8 mouse cellular contexts compared by ENCODE assay signal in the genomic region with DNA sequence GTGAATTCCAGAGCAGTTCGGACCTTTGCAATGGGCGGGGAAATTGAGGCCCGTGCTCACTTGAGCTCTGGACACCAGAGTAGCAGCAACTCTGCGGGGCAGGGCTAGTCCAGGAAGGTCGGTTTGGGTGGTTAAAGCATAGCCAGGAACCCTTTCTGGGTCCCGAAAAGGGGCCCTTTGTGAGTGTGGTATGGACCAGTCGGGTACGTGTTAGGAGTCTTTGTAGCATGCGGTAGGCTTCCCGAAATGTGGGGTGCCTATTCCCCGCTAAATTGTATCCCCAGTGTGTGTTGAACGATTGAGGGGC. TPM values are rescaled to one million over a fixed set of nuclear protein-coding genes. Genes with fewer than 3 reads are reported as not detected.
DNase-seq lines count a peak whose midpoint lies in the region; ATAC-seq and TF ChIP-seq lines count a peak whose summit lies in the region.

No protein-coding gene starts in this region.

- H3K4me2 ChIP-seq in limb, embryonic 14.5 days (replicated peaks; ENCODE audit: low read depth, low read length, severe bottlenecking), result peak overlapping the region; percentile 58
- peak overlapping the region; percentile 79 for H3K4me2 ChIP-seq in stomach, embryonic 14.5 days (replicated peaks; ENCODE audit: low read depth, low read length)

- no peak for DNase-seq in limb, embryonic 14.5 days (ENCODE audit: low spot score)
- no peak for DNase-seq in spleen, postnatal 14 days (ENCODE audit: low spot score in 2 of 2)
- no peak for DNase-seq in kidney, postnatal 25 days

- WGBS in limb, embryonic 14.5 days, result 2% methylated on average over 12 of the region's 12 CpGs
- WGBS in stomach, embryonic 14.5 days, result 2% methylated on average over 12 of the region's 12 CpGs

- peak overlapping the region; percentile 94 for H3K4me3 ChIP-seq in megakaryocyte, embryonic 14.5 days (replicated peaks)
- H3K4me3 ChIP-seq in limb, embryonic 14.5 days (replicated peaks; ENCODE audit: low read length), result peak overlapping the region; percentile 82
- peak overlapping the region; percentile 79 for H3K4me3 ChIP-seq in stomach, embryonic 14.5 days (ENCODE audit: low read depth, low read length)

- no peak for ATAC-seq in megakaryocyte, adult 5-6 weeks (ENCODE audit: poor library complexity, severe bottlenecking)
- 0 out of 2 replicates have a peak, but pooled peaks have one; percentile 22 for ATAC-seq in erythroblast, adult 5-6 weeks (replicated peaks; ENCODE audit: low FRiP score, poor library complexity, severe bottlenecking)
- no peak for ATAC-seq in limb, embryonic 14.5 days (ENCODE audit: low FRiP score, low read depth)
- ATAC-seq in stomach, embryonic 14.5 days (ENCODE audit: insufficient number of reproducible peaks, insufficient read depth, low FRiP score, low read depth), result no peak
- no peak for ATAC-seq in megakaryocyte-erythroid progenitor cell, adult 5-6 weeks (replicated peaks; ENCODE audit: low FRiP score, low TSS enrichment, poor library complexity, severe bottlenecking)

- H3K4me1 ChIP-seq in megakaryocyte, embryonic 14.5 days, result peaks cover 52% of the 10 kb centered on the region
- H3K4me1 ChIP-seq in limb, embryonic 14.5 days (ENCODE audit: control insufficient read depth, insufficient read depth, low read length), result peaks cover 12% of the 10 kb centered on the region
- peaks cover 10% of the 10 kb centered on the region; the same call in 1 of the 2 replicates for H3K4me1 ChIP-seq in stomach, embryonic 14.5 days (ENCODE audit: control insufficient read depth, insufficient read depth, low read length)

- peak overlapping the region; percentile 83; the same call in 1 of the 2 replicates for H3K27ac ChIP-seq in limb, embryonic 14.5 days (replicated peaks; ENCODE audit: low read depth, low read length)
- H3K27ac ChIP-seq in stomach, embryonic 14.5 days (ENCODE audit: low read length), result peak overlapping the region; percentile 86

- H3K9me3 ChIP-seq in megakaryocyte, embryonic 14.5 days, result no peaks in the 10 kb centered on the region
- H3K9me3 ChIP-seq in limb, embryonic 14.5 days (ENCODE audit: control insufficient read depth, low read length), result no peaks in the 10 kb centered on the region
- no peaks in the 10 kb centered on the region for H3K9me3 ChIP-seq in stomach, embryonic 14.5 days (ENCODE audit: control insufficient read depth, low read depth, low read length)

- H3K36me3 ChIP-seq in megakaryocyte, embryonic 14.5 days (replicated peaks; ENCODE audit: low read length), result peaks cover 32% of the 10 kb centered on the region
- peaks cover 19% of the 10 kb centered on the region for H3K36me3 ChIP-seq in limb, embryonic 14.5 days (ENCODE audit: control insufficient read depth, insufficient read depth, low read length)
- H3K36me3 ChIP-seq in stomach, embryonic 14.5 days (ENCODE audit: control insufficient read depth, insufficient read depth, low read length), result peaks cover 14% of the 10 kb centered on the region

- TF ChIP-seq POLR2A in limb, embryonic 14.5 days (IDR thresholded peaks at IDR 0.05; ENCODE audit: borderline replicate concordance, extremely low read depth, insufficient read depth, insufficient read length), result no peak

- H3K27me3 ChIP-seq in megakaryocyte, embryonic 14.5 days (replicated peaks), result no peaks in the 10 kb centered on the region
- H3K27me3 ChIP-seq in limb, embryonic 14.5 days (ENCODE audit: control insufficient read depth, insufficient read depth, low read length), result no peaks in the 10 kb centered on the region
- H3K27me3 ChIP-seq in stomach, embryonic 14.5 days (ENCODE audit: control insufficient read depth, insufficient read depth, low read length), result no peaks in the 10 kb centered on the region

- H3K9ac ChIP-seq in limb, embryonic 14.5 days (ENCODE audit: low read depth, low read length, severe bottlenecking), result peak overlapping the region; percentile 92
- peak overlapping the region; percentile 87 for H3K9ac ChIP-seq in stomach, embryonic 14.5 days (replicated peaks; ENCODE audit: low read depth, low read length)

RNA-seq across cellular contexts. Expression of a gene that starts 0.6 kb away (rescaled TPM):
- 17.0 and 33.8 TPM in 2 replicates for polyA plus RNA-seq in megakaryocyte, embryonic 14.5 days (2012; ENCODE audit: insufficient read depth, low replicate concordance)
- total RNA-seq in megakaryocyte, adult 5-6 weeks (2015), result 8.1 and 9.6 TPM in 2 replicates
- total RNA-seq in megakaryocyte, adult 5-6 weeks (2017), result 18.3 and 22.2 TPM in 2 replicates
- total RNA-seq in erythroblast, adult 5-6 weeks (2015; ENCODE audit: low replicate concordance), result 6.1 and 16.3 TPM in 2 replicates
- 18.5 and 25.2 TPM in 2 replicates for total RNA-seq in erythroblast, adult 5-6 weeks (2017; ENCODE audit: low replicate concordance)
- polyA plus RNA-seq in limb, embryonic 14.5 days (2012; rRNA removed), result 22.8 and 25.1 TPM in 2 replicates
- polyA plus RNA-seq in limb, embryonic 14.5 days (2014; fragmentation: Nextera tagmentation; extraction: Ambion mirVana), result 18.4 and 19.3 TPM in 2 replicates
- 19.2 and 19.6 TPM in 2 replicates for polyA plus RNA-seq in stomach, embryonic 14.5 days (2014; fragmentation: Nextera tagmentation; extraction: Ambion mirVana)
- total RNA-seq in megakaryocyte-erythroid progenitor cell, adult 5-6 weeks (2014; fragmentation: Nextera tagmentation), result 46.9 and 47.7 TPM in 2 replicates
- 34.5 and 37.5 TPM in 2 replicates for total RNA-seq in megakaryocyte-erythroid progenitor cell, adult 5-6 weeks (2017)

RNA-seq across cellular contexts. Expression of a gene that starts 4.4 kb away (rescaled TPM):
- 115 and 286 TPM in 2 replicates for polyA plus RNA-seq in megakaryocyte, embryonic 14.5 days (2012; ENCODE audit: insufficient read depth, low replicate concordance)
- 21.7 and 22.3 TPM in 2 replicates for total RNA-seq in megakaryocyte, adult 5-6 weeks (2015)
- 28.4 and 35.0 TPM in 2 replicates for total RNA-seq in megakaryocyte, adult 5-6 weeks (2017)
- total RNA-seq in erythroblast, adult 5-6 weeks (2015; ENCODE audit: low replicate concordance), result 7.5 and 10.9 TPM in 2 replicates
- total RNA-seq in erythroblast, adult 5-6 weeks (2017; ENCODE audit: low replicate concordance), result 10.0 and 11.4 TPM in 2 replicates
- polyA plus RNA-seq in limb, embryonic 14.5 days (2012; rRNA removed), result 176 and 194 TPM in 2 replicates
- 166 and 178 TPM in 2 replicates for polyA plus RNA-seq in limb, embryonic 14.5 days (2014; fragmentation: Nextera tagmentation; extraction: Ambion mirVana)
- 127 and 136 TPM in 2 replicates for polyA plus RNA-seq in stomach, embryonic 14.5 days (2014; fragmentation: Nextera tagmentation; extraction: Ambion mirVana)
- 25.2 and 35.7 TPM in 2 replicates for total RNA-seq in megakaryocyte-erythroid progenitor cell, adult 5-6 weeks (2014; fragmentation: Nextera tagmentation)
- total RNA-seq in megakaryocyte-erythroid progenitor cell, adult 5-6 weeks (2017), result 13.6 and 22.1 TPM in 2 replicates

RNA-seq across cellular contexts. Expression of a gene that starts 34.0 kb away (rescaled TPM):
- polyA plus RNA-seq in megakaryocyte, embryonic 14.5 days (2012; ENCODE audit: insufficient read depth, low replicate concordance), result 75.0 and 97.7 TPM in 2 replicates
- total RNA-seq in megakaryocyte, adult 5-6 weeks (2015), result 12.9 and 13.2 TPM in 2 replicates
- total RNA-seq in megakaryocyte, adult 5-6 weeks (2017), result 17.0 and 30.7 TPM in 2 replicates
- 3.1 and 3.6 TPM in 2 replicates for total RNA-seq in erythroblast, adult 5-6 weeks (2015; ENCODE audit: low replicate concordance)
- 5.3 and 15.2 TPM in 2 replicates for total RNA-seq in erythroblast, adult 5-6 weeks (2017; ENCODE audit: low replicate concordance)
- polyA plus RNA-seq in limb, embryonic 14.5 days (2012; rRNA removed), result 61.9 and 82.9 TPM in 2 replicates
- polyA plus RNA-seq in limb, embryonic 14.5 days (2014; fragmentation: Nextera tagmentation; extraction: Ambion mirVana), result 36.4 and 43.1 TPM in 2 replicates
- polyA plus RNA-seq in stomach, embryonic 14.5 days (2014; fragmentation: Nextera tagmentation; extraction: Ambion mirVana), result 41.5 and 41.9 TPM in 2 replicates
- 16.3 and 21.1 TPM in 2 replicates for total RNA-seq in megakaryocyte-erythroid progenitor cell, adult 5-6 weeks (2014; fragmentation: Nextera tagmentation)
- 13.2 and 29.1 TPM in 2 replicates for total RNA-seq in megakaryocyte-erythroid progenitor cell, adult 5-6 weeks (2017)

RNA-seq across cellular contexts. Expression of a gene that starts 35.3 kb away (rescaled TPM):
- polyA plus RNA-seq in megakaryocyte, embryonic 14.5 days (2012; ENCODE audit: insufficient read depth, low replicate concordance), result 4.4 and 22.7 TPM in 2 replicates
- total RNA-seq in megakaryocyte, adult 5-6 weeks (2015), result 23.2 and 28.6 TPM in 2 replicates
- 95.5 and 112 TPM in 2 replicates for total RNA-seq in megakaryocyte, adult 5-6 weeks (2017)
- 3.3 and 5.4 TPM in 2 replicates for total RNA-seq in erythroblast, adult 5-6 weeks (2015; ENCODE audit: low replicate concordance)
- 6.1 and 7.8 TPM in 2 replicates for total RNA-seq in erythroblast, adult 5-6 weeks (2017; ENCODE audit: low replicate concordance)
- polyA plus RNA-seq in limb, embryonic 14.5 days (2012; rRNA removed), result 118 and 148 TPM in 2 replicates
- 101 and 114 TPM in 2 replicates for polyA plus RNA-seq in limb, embryonic 14.5 days (2014; fragmentation: Nextera tagmentation; extraction: Ambion mirVana)
- polyA plus RNA-seq in stomach, embryonic 14.5 days (2014; fragmentation: Nextera tagmentation; extraction: Ambion mirVana), result 97.9 and 102 TPM in 2 replicates
- total RNA-seq in megakaryocyte-erythroid progenitor cell, adult 5-6 weeks (2014; fragmentation: Nextera tagmentation), result 5.4 and 12.1 TPM in 2 replicates
- total RNA-seq in megakaryocyte-erythroid progenitor cell, adult 5-6 weeks (2017), result 2.1 and 6.2 TPM in 2 replicates

RNA-seq across cellular contexts. Expression of a gene that starts 35.4 kb away (rescaled TPM):
- 0.21 TPM in 1 of 2 replicates, not detected in the other for polyA plus RNA-seq in megakaryocyte, embryonic 14.5 days (2012; ENCODE audit: insufficient read depth, low replicate concordance)
- total RNA-seq in megakaryocyte, adult 5-6 weeks (2015), result 0.25 and 0.62 TPM in 2 replicates
- total RNA-seq in megakaryocyte, adult 5-6 weeks (2017), result 0.22 and 0.24 TPM in 2 replicates
- not detected in 2 replicates for total RNA-seq in erythroblast, adult 5-6 weeks (2015; ENCODE audit: low replicate concordance)
- 1.3 TPM in 1 of 2 replicates, not detected in the other for total RNA-seq in erythroblast, adult 5-6 weeks (2017; ENCODE audit: low replicate concordance)
- polyA plus RNA-seq in limb, embryonic 14.5 days (2012; rRNA removed), result 14.7 TPM in 2 replicates
- polyA plus RNA-seq in limb, embryonic 14.5 days (2014; fragmentation: Nextera tagmentation; extraction: Ambion mirVana), result 14.4 and 18.7 TPM in 2 replicates
- polyA plus RNA-seq in stomach, embryonic 14.5 days (2014; fragmentation: Nextera tagmentation; extraction: Ambion mirVana), result 19.7 and 23.8 TPM in 2 replicates
- not detected in 2 replicates for total RNA-seq in megakaryocyte-erythroid progenitor cell, adult 5-6 weeks (2014; fragmentation: Nextera tagmentation)
- not detected in 2 replicates for total RNA-seq in megakaryocyte-erythroid progenitor cell, adult 5-6 weeks (2017)
